ENCODE assay signal across 9 mouse cellular contexts in the genomic region with DNA sequence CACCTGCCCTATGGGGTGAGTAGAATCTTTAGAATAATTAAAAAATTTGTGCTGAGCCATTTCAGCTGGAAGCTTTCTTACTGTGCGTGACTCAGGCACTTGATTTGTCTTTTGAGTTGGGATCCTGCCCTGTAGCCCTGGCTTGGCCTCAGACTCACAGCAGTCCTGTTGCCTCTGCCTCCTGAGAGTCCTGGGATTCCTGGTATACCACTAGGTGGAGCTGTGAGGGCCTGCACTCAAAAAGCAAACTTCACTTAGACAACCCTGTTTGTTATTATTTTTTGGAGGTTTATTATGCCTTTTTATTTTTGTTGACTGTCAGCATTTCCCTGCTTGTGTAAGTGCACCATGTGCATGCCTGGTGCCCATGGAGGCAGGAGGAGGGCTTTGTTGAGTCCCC. TPM values are rescaled to one million over a fixed set of nuclear protein-coding genes. Genes with fewer than 3 reads are reported as not detected.
DNase-seq lines count a peak whose midpoint lies in the region; ATAC-seq lines count a peak whose summit lies in the region.
"Had no signal": no experiment of that assay in that cellular context is flagged by ENCODE, and none has a peak within 500 bp of the region (broad histone marks: within the 10 kb centered on the region; RNA-seq: fewer than 3 reads in every experiment).

No protein-coding gene starts in this region.

- no peaks in the 10 kb centered on the region for H3K4me1 ChIP-seq in hindbrain, embryonic 13.5 days (replicated peaks)
- H3K4me1 ChIP-seq: heart, embryonic 15.5 days had no signal

- ATAC-seq in hindbrain, embryonic 13.5 days (ENCODE audit: low FRiP score), result no peak

- WGBS in hindbrain, embryonic 13.5 days, result 88% methylated on average over 1 of the region's 1 CpGs

- no peak overlapping the region for H3K9ac ChIP-seq in hindbrain, embryonic 13.5 days
- H3K9ac ChIP-seq: heart, embryonic 15.5 days had no signal

- H3K36me3 ChIP-seq in hindbrain, embryonic 13.5 days, result peaks cover 77% of the 10 kb centered on the region

- intact Hi-C loops in left cerebral cortex, postnatal 4 days (cut with DNase I), result loop anchor here (10.0 kb wide), 1 partner anchor 1157 kb away; no protein-coding TSS in a partner anchor
- intact Hi-C loops in left cerebral cortex, postnatal 14 days (cut with DNase I), result no loop called here

- H3K4me3 ChIP-seq in hindbrain, embryonic 13.5 days, result no peak overlapping the region
- H3K4me3 ChIP-seq: heart, embryonic 15.5 days had no signal

- DNase-seq in cerebellum, adult 18-20 months, result peak; percentile 40 to 49
- DNase-seq in cerebellum, adult 8-10 months, result no peak
- DNase-seq in left cerebral cortex, postnatal 4 days, result peak; percentile 24
- DNase-seq in left cerebral cortex, postnatal 14 days (ENCODE audit: low spot score in 2 of 2), result no peak
- peak; percentile 66 for DNase-seq in brain, adult 2 months (ENCODE audit: low read depth, low spot score)
- DNase-seq in lung, postnatal 36 days, result peak; percentile 32
- DNase-seq in spleen, postnatal 36 days (ENCODE audit: low spot score in 2 of 2), result no peak

- H3K9me3 ChIP-seq in hindbrain, embryonic 13.5 days, result no peaks in the 10 kb centered on the region
- H3K9me3 ChIP-seq: heart, embryonic 15.5 days had no signal

- no peaks in the 10 kb centered on the region for H3K27me3 ChIP-seq in hindbrain, embryonic 13.5 days
- H3K27me3 ChIP-seq: heart, embryonic 15.5 days had no signal

- no peak overlapping the region for H3K27ac ChIP-seq in hindbrain, embryonic 13.5 days
- H3K27ac ChIP-seq: heart, embryonic 15.5 days had no signal

- H3K4me2 ChIP-seq in hindbrain, embryonic 13.5 days, result no peak overlapping the region
- H3K4me2 ChIP-seq: heart, embryonic 15.5 days had no signal

RNA-seq across cellular contexts. Expression of a gene that starts 11.9 kb away (rescaled TPM):
- total RNA-seq in left cerebral cortex, postnatal 4 days (2021), result 10 to 100 TPM; 17.9 to 19.4 TPM
- 10 to 100 TPM; 15.2 to 17.2 TPM for total RNA-seq in left cerebral cortex, postnatal 14 days (2021)
- polyA plus RNA-seq in hindbrain, embryonic 13.5 days (2015; fragmentation: Nextera tagmentation; extraction: Ambion mirVana), result 24.6 and 25.8 TPM in 2 replicates

RNA-seq across cellular contexts. Expression of a gene that starts 12.0 kb away (rescaled TPM):
- 10 to 100 TPM; 37.4 to 38.3 TPM for total RNA-seq in left cerebral cortex, postnatal 4 days (2021)
- total RNA-seq in left cerebral cortex, postnatal 14 days (2021), result 10 to 100 TPM; 61.0 to 61.4 TPM
- polyA plus RNA-seq in hindbrain, embryonic 13.5 days (2015; fragmentation: Nextera tagmentation; extraction: Ambion mirVana), result 62.0 and 69.1 TPM in 2 replicates

RNA-seq across cellular contexts. Expression of a gene that starts 50.4 kb away (rescaled TPM):
- 10 to 100 TPM; 29.4 to 33.6 TPM for total RNA-seq in left cerebral cortex, postnatal 4 days (2021)
- total RNA-seq in left cerebral cortex, postnatal 14 days (2021), result 10 to 100 TPM; 35.4 to 46.8 TPM
- polyA plus RNA-seq in hindbrain, embryonic 13.5 days (2015; fragmentation: Nextera tagmentation; extraction: Ambion mirVana), result 23.0 and 25.5 TPM in 2 replicates

Comparison
In these comparisons a context has a peak if more than half of its experiments do, and no peak if none do; other contexts are left out.
1. DNase-seq: peak in cerebellum, adult 18-20 months (2 of 2), left cerebral cortex, postnatal 4 days (single experiment), brain, adult 2 months (single experiment) and lung, postnatal 36 days (single experiment); none in cerebellum, adult 8-10 months (single experiment), left cerebral cortex, postnatal 14 days (0 of 2) and spleen, postnatal 36 days (0 of 2).